Mouse (Mus musculus) adrenal gland, postnatal 25 days (tissue): ENCODE data around the gene Kif2c. TPM values are rescaled to one million over a fixed set of nuclear protein-coding genes. Genes with fewer than 3 reads are reported as not detected.

ENCODE experiments used
- DNase-seq: peaks from one replicate; pipeline ENCODE4 v3.0.0; 2021; ENCODE audit warnings: mixed read lengths
- long read RNA-seq: library from polyadenylated mRNA; stranded (forward); transcript quantifications from one replicate; pipeline ENCODE4 v2.0.0, GENCODE M21; 2021
- total RNA-seq: library from RNA; stranded (reverse); gene quantifications from 2 replicates; pipeline ENCODE4 v1.2.3, GENCODE M21; 2021

The Kif2c gene
- total RNA-seq: 2.8 and 4.7 TPM in 2 replicates
- long read RNA-seq, transcript Kif2c-201 (20 exons, 2,842 nt): major isoform, 5 of 8 reads
- long read RNA-seq, partial matches to known transcripts: 2 of 8 reads
- long read RNA-seq, other reads (novel, unspliced or antisense): 1 of 8 reads

DNA sequence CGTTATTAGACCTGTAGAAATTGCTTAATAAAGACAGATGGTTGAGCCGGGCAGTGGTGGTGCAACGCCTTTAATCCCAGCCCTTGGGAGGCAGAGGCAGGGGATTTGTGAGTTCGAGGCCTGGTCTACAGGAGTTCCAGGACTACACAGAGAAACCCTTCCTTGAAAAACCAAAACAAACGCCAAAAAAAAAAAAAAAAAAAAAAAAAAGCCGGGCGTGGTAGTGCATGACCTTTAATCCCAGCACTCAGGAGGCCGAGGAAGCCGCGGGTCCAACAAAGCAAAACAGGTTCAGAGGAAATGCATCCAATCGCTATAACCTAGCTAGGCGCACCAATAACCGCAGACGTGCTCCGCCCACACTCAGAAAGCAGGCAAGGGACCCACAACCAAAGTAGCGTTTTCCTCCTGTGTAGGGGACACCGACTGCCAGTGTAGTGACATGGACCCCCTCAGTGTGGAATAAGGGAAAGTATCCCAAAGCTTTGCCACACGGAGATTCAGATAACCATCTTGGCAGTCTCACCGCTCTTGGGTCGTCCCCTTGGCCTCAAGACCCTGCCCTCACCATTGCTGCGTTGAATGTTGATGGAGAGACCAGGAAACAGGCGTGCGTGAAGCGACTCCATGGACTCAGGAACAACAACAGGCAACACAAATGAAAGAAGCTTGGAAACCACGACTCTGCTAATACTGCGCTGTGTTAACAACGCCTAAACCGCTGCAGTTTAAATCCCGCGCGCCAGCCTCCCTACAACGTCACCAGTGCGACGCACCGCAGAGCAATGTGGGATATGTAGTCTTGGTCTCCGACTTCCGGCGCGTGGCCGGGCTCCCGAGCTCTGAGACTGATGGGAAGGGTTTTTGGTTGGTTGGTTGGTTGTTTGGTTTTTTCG is at the start of gene Kif2c:
Kif2c (minus strand) TSS at position 777 of the 896 bp plus-strand sequence.
- DNase-seq: peak; percentile 91

GRCm38 (mm10) chr4:117231208-117231607 is 48.8 kb upstream of the Kif2c start:
- no peak for DNase-seq

DNA sequence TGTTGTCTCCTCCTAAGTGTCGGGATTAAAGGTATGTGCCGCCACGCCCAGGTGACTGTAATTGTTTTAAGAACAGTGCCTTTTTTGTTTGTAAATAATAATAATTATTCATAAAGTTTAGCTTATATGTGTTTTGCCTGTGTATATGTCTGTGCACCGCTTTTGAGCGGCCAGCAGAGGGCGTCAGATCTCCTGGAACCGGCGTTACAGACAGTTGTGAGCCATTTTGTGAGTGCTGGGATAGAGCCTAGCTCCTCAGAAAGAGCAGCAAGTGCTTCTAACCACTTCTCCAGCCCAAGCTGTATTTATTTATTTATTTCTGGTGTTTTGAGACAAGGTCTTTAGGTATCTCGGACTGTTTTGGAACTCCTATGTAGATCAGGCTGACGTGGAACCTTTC is 47.9 kb upstream of the Kif2c start:
- no peak for DNase-seq

- DNase-seq: no peak
These were observed 47.2 kb upstream of the Kif2c start for GRCm38 (mm10) chr4:117229590-117229989.

- no peak for DNase-seq
These were observed 42.8 kb upstream of the Kif2c start for GRCm38 (mm10) chr4:117225250-117225649.

DNA sequence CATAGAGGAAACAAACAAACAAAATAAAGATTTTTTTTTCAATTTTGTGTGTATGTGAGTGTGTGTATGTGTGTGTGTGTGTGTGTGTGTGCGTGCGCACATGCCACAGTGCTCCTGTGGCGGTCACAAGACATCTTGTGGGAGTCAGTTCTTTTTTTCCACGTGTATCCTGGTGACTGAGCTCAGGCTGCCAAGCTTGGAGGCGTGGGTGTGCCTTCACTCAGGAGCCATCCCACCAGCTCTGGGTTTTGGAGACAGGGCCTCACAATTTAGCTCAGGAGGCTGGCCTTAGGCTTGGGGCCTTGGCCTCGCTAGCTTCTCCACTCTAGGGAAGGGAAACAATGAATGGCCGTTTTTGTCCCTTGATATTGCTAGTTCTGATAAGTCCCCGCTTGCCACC is 41.7 kb upstream of the Kif2c start:
- no peak for DNase-seq

DNA sequence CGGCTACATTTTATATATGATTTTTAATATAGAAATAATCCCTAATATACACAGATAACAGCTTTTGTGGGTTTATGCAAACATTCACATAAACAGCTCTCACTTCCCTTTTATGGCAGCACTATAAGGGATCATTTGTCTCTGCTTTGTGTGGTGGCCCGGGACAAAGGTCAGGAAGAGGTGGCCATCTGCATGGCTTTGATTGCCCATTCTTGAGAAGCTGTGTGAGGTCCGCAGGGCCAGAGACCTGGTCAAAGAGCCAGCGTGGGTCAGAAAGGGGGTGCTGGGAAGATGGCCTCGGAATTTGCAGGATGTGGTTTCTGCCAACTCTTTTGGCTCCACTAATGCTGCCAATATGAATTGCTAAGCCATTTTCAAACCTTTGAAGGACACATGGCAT is 40.6 kb upstream of the Kif2c start:
- no peak for DNase-seq

- no peak for DNase-seq
These were observed 39.4 kb upstream of the Kif2c start for GRCm38 (mm10) chr4:117221836-117222235.

GRCm38 (mm10) chr4:117220741-117221515 is 38.5 kb upstream of the Kif2c start:
- DNase-seq: no peak

- DNase-seq: peak; percentile 53
These were observed 36.2 kb upstream of the Kif2c start for GRCm38 (mm10) chr4:117218517-117219219.

DNA sequence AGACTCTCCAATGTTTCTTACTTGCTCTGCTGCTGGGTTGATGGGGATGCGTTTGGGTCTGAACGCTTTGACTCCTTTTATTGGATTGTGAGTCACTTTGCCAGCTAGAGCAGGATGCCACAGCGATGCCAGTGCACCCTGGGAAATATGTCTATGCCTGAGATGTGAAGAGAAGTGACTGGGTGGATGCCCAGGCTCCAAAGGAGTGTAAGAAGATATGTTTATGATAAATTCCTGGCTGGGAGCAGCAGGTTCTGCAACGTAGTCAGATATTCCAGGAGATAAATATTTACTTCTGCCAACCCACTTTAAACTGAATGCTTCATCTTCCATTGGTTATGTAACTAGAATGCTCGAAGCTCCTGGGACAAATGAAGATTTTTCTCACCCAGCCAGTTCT is 34.6 kb upstream of the Kif2c start:
- DNase-seq: no peak

- no peak for DNase-seq
These were observed 31.8 kb upstream of the Kif2c start for GRCm38 (mm10) chr4:117214250-117214649.

GRCm38 (mm10) chr4:117210147-117211074 is 28.0 kb upstream of the Kif2c start:
- peak; percentile 82 for DNase-seq

DNA sequence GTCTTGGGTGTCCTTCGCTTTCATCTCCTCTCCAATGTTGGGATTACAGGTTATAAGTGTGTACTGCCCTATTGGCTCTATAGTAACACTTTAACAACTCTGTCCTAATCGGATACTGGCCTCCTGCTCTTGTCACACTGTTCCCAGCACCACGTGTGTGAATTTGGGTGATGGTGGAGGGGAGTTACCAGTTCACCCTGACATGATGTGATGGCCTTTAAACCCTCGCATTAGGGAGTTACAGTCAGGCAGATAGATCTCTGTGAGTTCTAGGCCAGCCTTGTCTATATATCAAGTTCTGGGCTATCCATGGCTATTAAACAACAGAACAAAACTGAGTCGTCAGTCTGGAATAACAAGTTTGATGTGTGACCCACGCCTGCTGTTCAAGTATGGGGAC is 27.2 kb upstream of the Kif2c start:
- no peak for DNase-seq

- DNase-seq: no peak
These were observed 20.5 kb upstream of the Kif2c start for GRCm38 (mm10) chr4:117202992-117203354.

DNA sequence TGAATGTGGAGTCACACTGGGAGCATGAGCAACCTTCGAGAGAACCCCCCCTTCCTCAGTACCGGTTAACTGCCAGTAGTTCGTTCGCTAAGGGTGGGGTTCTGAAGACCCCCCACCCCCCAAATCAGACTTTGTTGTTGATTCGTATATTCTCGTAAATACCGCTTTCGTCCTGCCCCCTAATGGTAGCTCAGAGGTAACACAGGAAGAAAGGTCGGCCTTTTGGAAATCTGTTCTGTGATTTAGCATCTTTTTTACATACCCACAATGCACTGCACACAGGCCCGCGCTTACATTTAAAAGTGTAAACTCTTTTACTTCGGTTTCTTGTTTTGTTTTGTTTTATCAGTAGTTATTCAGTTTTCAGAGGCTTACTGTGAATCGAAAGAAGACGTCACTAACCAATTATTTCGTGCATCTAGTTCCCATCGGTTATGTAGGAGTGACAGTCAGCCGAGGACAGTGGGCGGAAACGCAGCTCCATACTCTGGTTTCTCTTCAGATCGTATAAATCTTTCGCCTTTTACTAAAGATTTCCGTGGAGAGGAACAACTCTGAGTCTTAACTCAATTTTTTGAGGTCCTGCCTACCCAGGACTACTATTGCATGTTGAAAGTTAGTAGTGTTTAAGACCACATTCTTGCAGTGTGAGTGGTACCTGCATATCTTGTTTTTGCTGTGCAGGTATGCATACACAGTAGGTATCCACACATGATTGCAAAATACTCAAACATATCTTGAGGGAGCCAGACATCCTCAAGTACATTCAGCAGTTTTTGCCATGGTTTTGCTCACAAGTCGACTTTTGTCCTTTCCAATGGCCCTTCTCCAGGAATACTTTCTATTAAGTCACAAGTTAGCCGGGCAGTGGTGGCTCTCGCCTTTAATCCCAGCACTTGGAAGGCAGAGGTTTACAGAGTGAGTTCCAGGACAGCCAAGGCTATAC is 19.9 kb upstream of the Kif2c start:
- DNase-seq: no peak

DNA sequence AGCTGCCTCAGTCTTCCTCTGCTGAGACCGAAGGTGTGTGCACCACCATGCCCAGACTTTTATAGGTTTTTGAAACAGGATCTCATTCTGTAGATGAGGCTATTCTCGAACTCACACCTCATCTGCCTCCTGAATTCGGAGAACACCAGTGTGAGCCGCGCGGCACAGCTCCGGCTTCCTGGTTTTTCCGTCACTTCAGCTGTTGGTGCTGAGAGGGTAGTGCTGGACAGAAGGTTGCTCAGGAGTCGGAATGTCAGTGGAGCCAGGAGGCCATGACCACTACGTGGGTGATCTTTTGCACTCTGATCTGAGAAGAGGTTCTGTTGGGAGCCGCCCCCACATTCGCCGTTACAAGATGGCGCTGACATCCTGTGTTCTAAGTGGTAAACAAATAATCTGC is 9.4 kb upstream of the Kif2c start:
- no peak for DNase-seq

DNA sequence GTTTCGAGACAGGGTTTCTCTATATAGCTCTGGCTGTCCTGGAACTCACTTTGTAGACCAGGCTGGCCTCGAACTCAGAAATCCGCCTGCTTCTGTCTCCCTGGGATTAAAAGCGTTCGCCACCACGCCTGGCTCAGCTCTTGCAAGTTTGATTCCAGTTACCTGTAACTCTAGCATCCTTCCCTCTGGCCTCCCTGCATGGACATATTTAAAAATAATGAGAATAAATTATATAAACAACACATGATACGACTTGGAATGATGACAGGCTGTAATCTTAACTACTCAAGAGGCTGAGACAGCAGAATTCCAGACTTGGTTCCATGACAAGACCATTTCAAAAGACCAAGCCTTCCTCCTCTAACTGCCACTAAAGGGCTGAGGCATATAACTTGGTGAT is 8.2 kb upstream of the Kif2c start:
- no peak for DNase-seq

GRCm38 (mm10) chr4:117189856-117190543 is 7.6 kb upstream of the Kif2c start:
- DNase-seq: no peak
